Mouse (Mus musculus) lung, postnatal 0 days (tissue): ENCODE results near the gene Gp2.

Experiments
- CTCF ChIP-seq: IDR thresholded peaks from 2 replicates; pipeline ENCODE4 v1.5.1; 2016; ENCODE audit warnings: antibody characterized with exemption, mild to moderate bottlenecking
- EP300 ChIP-seq: IDR thresholded peaks from 2 replicates; pipeline ENCODE4 v1.6.1; 2016; ENCODE audit warnings: antibody characterized with exemption, mild to moderate bottlenecking, control low read depth

DNA sequence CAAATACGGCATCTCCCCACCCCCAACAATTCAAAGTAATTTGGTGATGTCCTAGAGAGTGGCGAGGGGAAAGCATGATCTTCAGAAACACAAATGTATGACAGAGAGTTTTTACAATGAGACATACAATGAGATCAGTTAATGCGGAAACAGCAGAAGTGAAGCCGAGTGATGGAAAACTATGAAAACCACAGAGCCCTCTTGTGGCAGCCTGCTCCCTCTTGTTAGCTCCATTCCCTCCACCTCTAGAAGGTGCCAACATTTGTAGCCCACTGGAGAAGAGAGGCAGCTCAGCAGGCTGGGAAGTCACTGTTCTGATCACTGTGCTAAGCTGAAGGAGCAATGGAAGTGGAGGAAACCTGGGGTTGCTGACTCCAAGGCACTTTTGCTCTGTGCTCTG, 15.2 kb downstream of the Gp2 start:
- TF ChIP-seq CTCF (no peak), EP300 (no peak)
